Mouse (Mus musculus): ENCODE data around the gene Slc12a8.

Slc12a8 gene

GRCm38 (mm10) chr16:33675151-33675847 is 158.2 kb downstream of the Slc12a8 start:
- H3K36me3 ChIP-seq (ENCODE audit: control insufficient read depth, insufficient read depth, low read length, poor library complexity, severe bottlenecking), result no peaks in the 10 kb centered on the region
- DNase-seq (ENCODE audit: low read depth, low spot score), result no peak
- no peaks in the 10 kb centered on the region for H3K27me3 ChIP-seq (ENCODE audit: control insufficient read depth, insufficient read depth, low read length, poor library complexity, severe bottlenecking)

GRCm38 (mm10) chr16:33675848-33676184 is 158.7 kb downstream of the Slc12a8 start:
- no peaks in the 10 kb centered on the region for H3K27me3 ChIP-seq (ENCODE audit: control insufficient read depth, insufficient read depth, low read length, poor library complexity, severe bottlenecking)
- DNase-seq (ENCODE audit: low read depth, low spot score), result no peak
- H3K36me3 ChIP-seq (ENCODE audit: control insufficient read depth, insufficient read depth, low read length, poor library complexity, severe bottlenecking), result no peaks in the 10 kb centered on the region

- no peak for DNase-seq (ENCODE audit: low read depth, low spot score)
- no peaks in the 10 kb centered on the region for H3K27me3 ChIP-seq (ENCODE audit: control insufficient read depth, insufficient read depth, low read length, poor library complexity, severe bottlenecking)
- no peaks in the 10 kb centered on the region for H3K36me3 ChIP-seq (ENCODE audit: control insufficient read depth, insufficient read depth, low read length, poor library complexity, severe bottlenecking)
Observed at GRCm38 (mm10) chr16:33676347-33677312, 159.5 kb downstream of the Slc12a8 start.

- no peaks in the 10 kb centered on the region for H3K27me3 ChIP-seq (ENCODE audit: control insufficient read depth, insufficient read depth, low read length, poor library complexity, severe bottlenecking)
- H3K36me3 ChIP-seq (ENCODE audit: control insufficient read depth, insufficient read depth, low read length, poor library complexity, severe bottlenecking), result no peaks in the 10 kb centered on the region
- no peak for DNase-seq (ENCODE audit: low read depth, low spot score)
Observed at GRCm38 (mm10) chr16:33677313-33677690, 160.2 kb downstream of the Slc12a8 start.

GRCm38 (mm10) chr16:33677901-33678300 is 160.8 kb downstream of the Slc12a8 start:
- H3K27me3 ChIP-seq (ENCODE audit: control insufficient read depth, insufficient read depth, low read length, poor library complexity, severe bottlenecking), result no peaks in the 10 kb centered on the region
- no peaks in the 10 kb centered on the region for H3K36me3 ChIP-seq (ENCODE audit: control insufficient read depth, insufficient read depth, low read length, poor library complexity, severe bottlenecking)
- no peak for DNase-seq (ENCODE audit: low read depth, low spot score)

GRCm38 (mm10) chr16:33680271-33680670 is 163.1 kb downstream of the Slc12a8 start:
- no peaks in the 10 kb centered on the region for H3K27me3 ChIP-seq (ENCODE audit: control insufficient read depth, insufficient read depth, low read length, poor library complexity, severe bottlenecking)
- no peaks in the 10 kb centered on the region for H3K36me3 ChIP-seq (ENCODE audit: control insufficient read depth, insufficient read depth, low read length, poor library complexity, severe bottlenecking)
- DNase-seq (ENCODE audit: low read depth, low spot score), result no peak

- no peaks in the 10 kb centered on the region for H3K36me3 ChIP-seq (ENCODE audit: control insufficient read depth, insufficient read depth, low read length, poor library complexity, severe bottlenecking)
- no peak for DNase-seq (ENCODE audit: low read depth, low spot score)
- H3K27me3 ChIP-seq (ENCODE audit: control insufficient read depth, insufficient read depth, low read length, poor library complexity, severe bottlenecking), result no peaks in the 10 kb centered on the region
Observed at GRCm38 (mm10) chr16:33680816-33681215, 163.7 kb downstream of the Slc12a8 start.

GRCm38 (mm10) chr16:33681661-33682060 is 164.5 kb downstream of the Slc12a8 start:
- no peaks in the 10 kb centered on the region for H3K36me3 ChIP-seq (ENCODE audit: control insufficient read depth, insufficient read depth, low read length, poor library complexity, severe bottlenecking)

GRCm38 (mm10) chr16:33682651-33683050 is 165.5 kb downstream of the Slc12a8 start:
- no peak for DNase-seq (ENCODE audit: low read depth, low spot score)
- Histone ChIP-seq H3K36me3 (ENCODE audit: control insufficient read depth, insufficient read depth, low read length, poor library complexity, severe bottlenecking) (no peaks in the 10 kb centered on the region), H3K27me3 (ENCODE audit: control insufficient read depth, insufficient read depth, low read length, poor library complexity, severe bottlenecking) (no peaks in the 10 kb centered on the region)

More at GRCm38 (mm10) chr16:33681661-33682060, 164.5 kb downstream of the Slc12a8 start:
- no peaks in the 10 kb centered on the region for H3K27me3 ChIP-seq (ENCODE audit: control insufficient read depth, insufficient read depth, low read length, poor library complexity, severe bottlenecking)
- no peak for DNase-seq (ENCODE audit: low read depth, low spot score)

GRCm38 (mm10) chr16:33683206-33684161 is 166.4 kb downstream of the Slc12a8 start:
- H3K27me3 ChIP-seq (ENCODE audit: control insufficient read depth, insufficient read depth, low read length, poor library complexity, severe bottlenecking), result no peaks in the 10 kb centered on the region
- no peaks in the 10 kb centered on the region for H3K36me3 ChIP-seq (ENCODE audit: control insufficient read depth, insufficient read depth, low read length, poor library complexity, severe bottlenecking)
- DNase-seq (ENCODE audit: low read depth, low spot score), result peak; percentile 69

- peak; percentile 83 for DNase-seq (ENCODE audit: low read depth, low spot score)
- H3K36me3 ChIP-seq (ENCODE audit: control insufficient read depth, insufficient read depth, low read length, poor library complexity, severe bottlenecking), result no peaks in the 10 kb centered on the region
Observed at GRCm38 (mm10) chr16:33684162-33684702, 167.1 kb downstream of the Slc12a8 start, which contains the start of gene Heg1. TSS of gene Heg1 (plus strand) at chr16:33684370.

GRCm38 (mm10) chr16:33684703-33685701 is 167.9 kb downstream of the Slc12a8 start:
- peak; percentile 47 for DNase-seq (ENCODE audit: low read depth, low spot score)
- Histone ChIP-seq H3K36me3 (ENCODE audit: control insufficient read depth, insufficient read depth, low read length, poor library complexity, severe bottlenecking) (no peaks in the 10 kb centered on the region; the same call in 1 of the 2 replicates), H3K27me3 (ENCODE audit: control insufficient read depth, insufficient read depth, low read length, poor library complexity, severe bottlenecking) (no peaks in the 10 kb centered on the region)

More at GRCm38 (mm10) chr16:33684162-33684702, 167.1 kb downstream of the Slc12a8 start, which contains the start of gene Heg1:
- no peaks in the 10 kb centered on the region for H3K27me3 ChIP-seq (ENCODE audit: control insufficient read depth, insufficient read depth, low read length, poor library complexity, severe bottlenecking)

- peak; percentile 18 for DNase-seq (ENCODE audit: low read depth, low spot score)
- no peaks in the 10 kb centered on the region for H3K27me3 ChIP-seq (ENCODE audit: control insufficient read depth, insufficient read depth, low read length, poor library complexity, severe bottlenecking)
- H3K36me3 ChIP-seq (ENCODE audit: control insufficient read depth, insufficient read depth, low read length, poor library complexity, severe bottlenecking), result no peaks in the 10 kb centered on the region; the same call in 1 of the 2 replicates
Observed at GRCm38 (mm10) chr16:33686056-33686455, 168.9 kb downstream of the Slc12a8 start.

Measured in splenic B cell, adult 2 months (primary cell).